Comparison of ENCODE assay signal across 23 mouse cellular contexts in genomic region chr4:66894981-66895380, GRCm38 (mm10).
DNase-seq lines count a peak whose midpoint lies in the region; ATAC-seq lines count a peak whose summit lies in the region.
"Had no signal": no experiment of that assay in that cellular context is flagged by ENCODE, and none has a peak within 500 bp of the region (broad histone marks: within the 10 kb centered on the region; RNA-seq: fewer than 3 reads in every experiment).

No protein-coding gene starts in this region.

- H3K9me3 ChIP-seq in hindbrain, embryonic 11.5 days (ENCODE audit: control insufficient read depth, low read length), result no peaks in the 10 kb centered on the region
- no peaks in the 10 kb centered on the region for H3K9me3 ChIP-seq in hindbrain, embryonic 16.5 days (ENCODE audit: control insufficient read depth, low read length)
- no peaks in the 10 kb centered on the region for H3K9me3 ChIP-seq in heart, embryonic 13.5 days
- H3K9me3 ChIP-seq: embryonic facial prominence, embryonic 15.5 days; limb, embryonic 13.5 days; liver, embryonic 12.5 days had no signal

- H3K27ac ChIP-seq in hindbrain, embryonic 11.5 days (ENCODE audit: low read depth, low read length), result no peak overlapping the region
- H3K27ac ChIP-seq in hindbrain, embryonic 16.5 days (ENCODE audit: low read depth, low read length), result no peak overlapping the region
- peak overlapping the region; percentile 56; the same call in 1 of the 2 replicates for H3K27ac ChIP-seq in heart, embryonic 13.5 days (replicated peaks)
- H3K27ac ChIP-seq: embryonic facial prominence, embryonic 15.5 days; hindbrain, embryonic 14.5 days; limb, embryonic 13.5 days; liver, embryonic 12.5 days had no signal

- peak; percentile 6 for DNase-seq in embryo, embryonic 11 days
- no peak for DNase-seq in embryo, embryonic 9.5 days (ENCODE audit: extremely low spot score)
- peak; percentile 1 for DNase-seq in hindbrain, embryonic 11.5 days (ENCODE audit: low spot score)
- DNase-seq in urinary bladder, postnatal 14 days (ENCODE audit: low spot score), result no peak
- DNase-seq in right cerebral cortex, postnatal 25 days, result no peak
- DNase-seq: adrenal gland, postnatal 36 days; cerebellum, adult 9-11 months; gastrocnemius, postnatal 14 days; kidney, postnatal 36 days; layer of hippocampus, postnatal 36 days; lung, adult 18-20 months; lung, postnatal 10 days; thymus, adult 18-20 months; thymus, postnatal 36 days had no signal

- no peak overlapping the region for H3K4me2 ChIP-seq in hindbrain, embryonic 11.5 days (replicated peaks; ENCODE audit: low read depth, low read length)
- H3K4me2 ChIP-seq in hindbrain, embryonic 16.5 days (ENCODE audit: low read length), result no peak overlapping the region
- H3K4me2 ChIP-seq in heart, embryonic 13.5 days, result peak overlapping the region; percentile 20; the same call in 1 of the 2 replicates
- H3K4me2 ChIP-seq: embryonic facial prominence, embryonic 15.5 days; hindbrain, embryonic 14.5 days; limb, embryonic 13.5 days; liver, embryonic 12.5 days; midbrain, embryonic 11.5 days had no signal

- no peaks in the 10 kb centered on the region for H3K4me1 ChIP-seq in hindbrain, embryonic 11.5 days (replicated peaks; ENCODE audit: control insufficient read depth, insufficient read depth, low read length)
- H3K4me1 ChIP-seq in hindbrain, embryonic 16.5 days (ENCODE audit: control insufficient read depth, insufficient read depth, low read depth, low read length), result no peaks in the 10 kb centered on the region
- peaks cover 23% of the 10 kb centered on the region for H3K4me1 ChIP-seq in heart, embryonic 13.5 days
- H3K4me1 ChIP-seq: embryonic facial prominence, embryonic 15.5 days; liver, embryonic 12.5 days had no signal

- H3K4me3 ChIP-seq in hindbrain, embryonic 11.5 days (ENCODE audit: low read depth, low read length), result no peak overlapping the region
- no peak overlapping the region for H3K4me3 ChIP-seq in hindbrain, embryonic 16.5 days (ENCODE audit: low read length)
- no peak overlapping the region for H3K4me3 ChIP-seq in heart, embryonic 13.5 days
- H3K4me3 ChIP-seq: embryonic facial prominence, embryonic 15.5 days; limb, embryonic 13.5 days; liver, embryonic 12.5 days had no signal

- no peaks in the 10 kb centered on the region for H3K27me3 ChIP-seq in hindbrain, embryonic 11.5 days (ENCODE audit: control insufficient read depth, insufficient read depth, low read length)
- H3K27me3 ChIP-seq in hindbrain, embryonic 16.5 days (replicated peaks; ENCODE audit: control insufficient read depth, insufficient read depth, low read length), result no peaks in the 10 kb centered on the region
- no peaks in the 10 kb centered on the region for H3K27me3 ChIP-seq in heart, embryonic 13.5 days (replicated peaks)
- H3K27me3 ChIP-seq: embryonic facial prominence, embryonic 15.5 days; limb, embryonic 13.5 days; liver, embryonic 12.5 days; Patski had no signal

- no peaks in the 10 kb centered on the region for H3K36me3 ChIP-seq in hindbrain, embryonic 11.5 days (ENCODE audit: control insufficient read depth, insufficient read depth, low read length)
- H3K36me3 ChIP-seq in hindbrain, embryonic 16.5 days (ENCODE audit: control insufficient read depth, insufficient read depth, low read length), result no peaks in the 10 kb centered on the region
- H3K36me3 ChIP-seq in heart, embryonic 13.5 days, result no peaks in the 10 kb centered on the region
- H3K36me3 ChIP-seq: embryonic facial prominence, embryonic 15.5 days; limb, embryonic 13.5 days; liver, embryonic 12.5 days had no signal

- WGBS in hindbrain, embryonic 11.5 days, result 68% methylated on average over 7 of the region's 7 CpGs
- WGBS in hindbrain, embryonic 16.5 days, result 73% methylated on average over 7 of the region's 7 CpGs
- WGBS in heart, embryonic 13.5 days, result 45% methylated on average over 7 of the region's 7 CpGs

- no peak overlapping the region for H3K9ac ChIP-seq in hindbrain, embryonic 11.5 days (ENCODE audit: low read depth, low read length)
- H3K9ac ChIP-seq in hindbrain, embryonic 16.5 days (ENCODE audit: low read depth, low read length), result no peak overlapping the region
- H3K9ac ChIP-seq in heart, embryonic 13.5 days, result no peak overlapping the region
- H3K9ac ChIP-seq: embryonic facial prominence, embryonic 15.5 days; hindbrain, embryonic 14.5 days; limb, embryonic 13.5 days; liver, embryonic 12.5 days had no signal

- ATAC-seq in hindbrain, embryonic 11.5 days (ENCODE audit: low FRiP score), result no peak
- ATAC-seq in hindbrain, embryonic 16.5 days, result no peak
- no peak for ATAC-seq in heart, embryonic 13.5 days (ENCODE audit: extremely low read depth, insufficient number of reproducible peaks, low FRiP score, low TSS enrichment)
- ATAC-seq: CD4-positive, CD25-positive, alpha-beta regulatory T cell, adult 4 months; liver, embryonic 12.5 days had no signal

Comparison
In these comparisons a context has a peak if more than half of its experiments do, and no peak if none do; other contexts are left out.
1. DNase-seq: peak in embryo, embryonic 11 days (single experiment) and hindbrain, embryonic 11.5 days (single experiment); none in embryo, embryonic 9.5 days (single experiment), urinary bladder, postnatal 14 days (single experiment) and right cerebral cortex, postnatal 25 days (single experiment).